Mouse (Mus musculus): ENCODE results near the gene Ston1. TPM values are rescaled to one million over a fixed set of nuclear protein-coding genes. Genes with fewer than 3 reads are reported as not detected.

The Ston1 gene
- total RNA-seq, 2 experiments from 2014 or later = 25.9 to 30.9 TPM

GRCm38 (mm10) chr17:88622711-88623110 is 25.2 kb downstream of the Ston1 start:
- DNase-seq = no peak
- intact Hi-C loops (cut with DNase I) = no loop called here

GRCm38 (mm10) chr17:88624386-88624785 is 26.9 kb downstream of the Ston1 start:
- DNase-seq = no peak
- intact Hi-C loops (cut with DNase I) = loop anchor here (2.0 kb wide), 1 partner anchor 24 kb away; no protein-coding TSS in a partner anchor

GRCm38 (mm10) chr17:88625350-88625749 is 27.9 kb downstream of the Ston1 start:
- intact Hi-C loops (cut with DNase I) = loop anchor here (2.0 kb wide), 1 partner anchor 25 kb away; no protein-coding TSS in a partner anchor
- no peak for DNase-seq

GRCm38 (mm10) chr17:88625931-88626330 is 28.4 kb downstream of the Ston1 start:
- intact Hi-C loops (cut with DNase I) = loop anchor here (2.0 kb wide), 1 partner anchor 25 kb away; no protein-coding TSS in a partner anchor
- peak in 1 of 2 experiments; percentile 16 for DNase-seq

- DNase-seq = peak; percentile 35 to 38
- intact Hi-C loops (cut with DNase I) = no loop called here
These were observed 28.9 kb downstream of the Ston1 start for GRCm38 (mm10) chr17:88626347-88626811.

GRCm38 (mm10) chr17:88627150-88627549 is 29.7 kb downstream of the Ston1 start:
- DNase-seq = peak; percentile 21 to 35
- intact Hi-C loops (cut with DNase I) = no loop called here

GRCm38 (mm10) chr17:88628676-88629380 is 31.3 kb downstream of the Ston1 start:
- intact Hi-C loops (cut with DNase I) = no loop called here

GRCm38 (mm10) chr17:88629381-88629759 is 31.9 kb downstream of the Ston1 start:
- intact Hi-C loops (cut with DNase I) = no loop called here
- DNase-seq = peak; percentile 72 to 74

More at GRCm38 (mm10) chr17:88628676-88629380, 31.3 kb downstream of the Ston1 start:
- peak; percentile 82 to 83 for DNase-seq

- intact Hi-C loops (cut with DNase I) = no loop called here
- peak; percentile 40 to 49 for DNase-seq
These were observed 32.6 kb downstream of the Ston1 start for GRCm38 (mm10) chr17:88629931-88630553.

GRCm38 (mm10) chr17:88630554-88630948 is 33.1 kb downstream of the Ston1 start:
- peak; percentile 28 to 51 for DNase-seq
- intact Hi-C loops (cut with DNase I) = no loop called here

GRCm38 (mm10) chr17:88632631-88633030 is 35.1 kb downstream of the Ston1 start:
- DNase-seq = no peak
- intact Hi-C loops (cut with DNase I) = no loop called here

- DNase-seq = no peak
- intact Hi-C loops (cut with DNase I) = no loop called here
These were observed 38.6 kb downstream of the Ston1 start for GRCm38 (mm10) chr17:88636076-88636475.

GRCm38 (mm10) chr17:88636587-88636986 is 39.1 kb downstream of the Ston1 start:
- intact Hi-C loops (cut with DNase I) = no loop called here
- no peak for DNase-seq

- intact Hi-C loops (cut with DNase I) = loop anchor here (2.0 to 10.0 kb wide), 4 partner anchors 44 to 356 kb away; partner anchors contain the start of gene Ston1
These were observed 43.5 kb downstream of the Ston1 start for GRCm38 (mm10) chr17:88641012-88641411.

GRCm38 (mm10) chr17:88641836-88642235 is 44.4 kb downstream of the Ston1 start:
- intact Hi-C loops (cut with DNase I) = loop anchor here (2.0 to 10.0 kb wide), 4 partner anchors 45 to 357 kb away; partner anchors contain the start of gene Ston1
- no peak for DNase-seq

More at GRCm38 (mm10) chr17:88641012-88641411, 43.5 kb downstream of the Ston1 start:
- DNase-seq = peak; percentile 82 to 88

- no peak for DNase-seq
- intact Hi-C loops (cut with DNase I) = loop anchor here (5.0 to 10.0 kb wide), 2 partner anchors 88 to 360 kb away; no protein-coding TSS in a partner anchor
These were observed 47.4 kb downstream of the Ston1 start for GRCm38 (mm10) chr17:88644876-88645275.

- intact Hi-C loops (cut with DNase I) = loop anchor here (10.0 kb wide), 1 partner anchor 360 kb away; no protein-coding TSS in a partner anchor
- no peak for DNase-seq
These were observed 47.8 kb downstream of the Ston1 start for GRCm38 (mm10) chr17:88645299-88645698.

- DNase-seq = no peak
- intact Hi-C loops (cut with DNase I) = loop anchor here (10.0 kb wide), 1 partner anchor 362 kb away; no protein-coding TSS in a partner anchor
These were observed 49.7 kb downstream of the Ston1 start for GRCm38 (mm10) chr17:88647149-88647548.

GRCm38 (mm10) chr17:88652010-88652409 is 54.5 kb downstream of the Ston1 start:
- peak; percentile 56 to 78 for DNase-seq
- intact Hi-C loops (cut with DNase I) = loop anchor here (2.0 to 5.0 kb wide), 2 partner anchors 300 to 1849 kb away; no protein-coding TSS in a partner anchor

GRCm38 (mm10) chr17:88652702-88653374 is 55.4 kb downstream of the Ston1 start:
- DNase-seq = peak; percentile 68 to 86
- intact Hi-C loops (cut with DNase I) = loop anchor here (1.0 to 5.0 kb wide), 3 partner anchors 100 to 1848 kb away; no protein-coding TSS in a partner anchor

Measured in heart, postnatal 10 days (tissue).